Mouse (Mus musculus) CD8-positive naive resting alpha-beta T cell, adult 2 months (primary cell): ENCODE results near the gene Cacng5.
A peak's percentile ranks its signal among the peaks of the same experiment; 100 is the strongest.

ENCODE experiments used
- DNase-seq, 2 experiments: peaks; one replicate each; pipeline ENCODE4 v3.0.0; 2022; ENCODE audit warnings: low read depth in 2 of 2, low spot score in 2 of 2

Cacng5 gene

DNA sequence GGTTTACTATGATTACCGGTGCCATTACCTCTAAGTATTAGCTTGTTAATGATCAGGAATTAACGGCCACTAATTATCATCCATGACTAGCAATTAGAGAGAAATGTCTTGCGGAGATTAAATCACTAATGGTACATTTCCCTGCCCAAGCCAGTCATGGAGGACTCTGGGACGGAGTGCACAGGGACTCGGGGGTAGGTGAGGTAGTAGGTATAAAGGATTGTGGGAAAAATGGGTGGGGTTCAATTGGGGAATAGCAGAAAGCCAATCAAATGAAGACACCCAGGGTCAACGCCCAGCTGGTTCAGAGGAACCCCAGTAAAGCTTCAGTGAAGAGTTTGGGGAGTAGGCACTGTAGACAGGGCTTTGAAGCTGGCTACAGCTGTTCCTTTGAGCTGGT, 27.5 kb downstream of the Cacng5 start:
- DNase-seq: no peak

DNA sequence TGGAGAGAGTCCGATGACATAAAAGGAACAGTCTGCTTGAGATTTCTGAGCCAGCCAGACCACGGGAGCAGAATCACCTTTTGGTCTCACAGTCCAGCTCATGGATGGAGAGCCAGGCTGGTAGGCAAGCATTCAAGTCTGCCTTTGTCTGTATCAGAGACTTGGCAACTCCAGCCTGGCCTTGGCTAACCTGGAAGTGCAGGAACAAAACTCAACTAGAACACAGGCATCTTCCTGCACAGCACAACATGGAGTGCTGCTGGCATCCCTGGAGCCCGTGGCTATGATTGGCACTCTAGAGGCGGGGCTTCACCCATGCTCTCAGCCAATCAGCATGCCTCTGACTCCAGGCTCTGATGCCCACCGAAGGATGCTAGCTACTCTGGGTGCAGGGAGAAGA, 38.0 kb downstream of the Cacng5 start:
- DNase-seq: no peak

DNA sequence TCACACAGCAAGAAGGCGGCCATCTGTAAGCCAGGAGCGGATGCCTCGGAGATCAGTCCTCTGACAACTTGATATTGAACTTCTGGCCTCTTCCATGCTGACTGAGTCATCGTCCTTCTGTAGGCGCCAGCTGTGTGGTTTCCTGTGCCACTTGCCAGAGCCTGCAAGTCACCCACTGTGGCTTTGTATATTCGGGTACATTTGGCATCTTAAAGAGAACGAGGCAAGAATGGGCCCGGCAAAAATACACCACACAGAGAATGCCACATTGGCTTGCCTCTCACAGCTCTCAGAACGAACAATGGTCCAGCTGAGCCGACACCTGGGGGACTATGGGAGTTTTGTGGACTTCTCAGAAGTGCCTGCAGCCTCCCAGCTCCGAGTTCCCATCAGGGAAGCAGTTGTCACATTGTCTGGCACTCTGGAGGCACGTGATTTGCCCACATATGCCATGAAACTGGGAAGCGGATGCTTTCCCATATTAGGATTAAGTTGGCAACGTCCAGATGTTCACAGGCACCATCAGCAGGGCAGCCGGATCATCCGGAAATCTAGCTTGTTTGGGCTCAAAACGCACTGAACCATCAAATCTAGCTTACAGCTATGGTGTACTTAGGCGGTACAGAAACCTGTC, 38.9 kb downstream of the Cacng5 start:
- DNase-seq: no peak

DNA sequence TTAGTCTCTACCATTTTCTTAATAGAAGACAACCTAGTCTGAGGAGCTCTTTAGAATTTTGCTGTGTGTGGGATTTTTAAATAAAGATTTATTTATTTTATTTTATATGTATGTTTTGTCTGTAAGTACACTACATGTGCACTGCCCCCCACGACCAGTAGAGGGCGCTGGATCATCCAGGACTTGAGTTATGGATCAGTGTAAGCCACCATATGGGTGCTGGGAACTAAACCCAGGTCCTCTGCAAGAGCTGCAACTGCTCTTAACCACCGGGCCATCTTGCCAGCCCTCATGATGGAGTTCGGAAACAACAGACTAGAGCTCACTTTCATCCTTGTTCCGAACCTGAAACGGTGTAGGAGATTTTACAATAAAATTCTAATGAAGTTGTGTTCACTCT, 42.1 kb downstream of the Cacng5 start:
- DNase-seq: no peak

DNA sequence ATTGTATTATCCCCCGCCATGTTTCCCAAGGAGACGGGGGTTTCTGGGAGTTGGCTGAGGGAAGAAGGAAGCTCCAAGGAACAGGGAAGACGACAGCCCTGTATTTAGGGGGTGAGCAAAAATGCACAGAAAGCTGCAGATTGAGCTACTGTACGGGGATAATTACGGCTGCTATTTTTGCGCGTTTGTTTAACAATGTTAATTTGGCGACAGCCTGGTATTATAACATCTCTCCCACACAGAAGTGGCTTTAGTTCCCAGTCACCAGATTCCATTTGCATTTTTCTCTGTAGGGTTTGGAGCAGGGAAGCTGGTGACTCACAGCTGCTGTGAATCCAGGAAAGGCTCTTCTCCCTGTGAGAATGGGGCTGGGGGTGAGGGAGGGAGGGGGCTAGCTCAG, 47.3 kb downstream of the Cacng5 start:
- no peak for DNase-seq

DNA sequence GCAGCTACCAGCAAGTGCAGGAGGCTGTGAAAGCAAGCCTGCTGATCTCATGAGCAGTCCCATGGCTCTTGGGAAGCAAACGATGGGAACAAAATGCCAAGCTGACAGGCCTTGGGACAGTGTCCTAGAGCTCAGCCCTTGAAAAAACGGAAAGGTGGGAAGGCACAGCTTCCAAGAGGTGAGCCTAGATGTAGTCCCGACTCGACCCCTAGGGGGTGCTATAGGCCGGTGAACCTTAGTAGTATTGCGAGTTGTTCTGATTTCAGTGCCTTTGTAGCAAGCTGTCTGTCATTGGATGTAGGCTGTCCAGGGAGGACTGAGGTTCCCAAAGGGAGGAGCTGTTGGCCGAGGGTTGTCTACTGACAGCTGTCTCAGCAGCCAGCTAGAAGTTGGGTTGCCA, 49.7 kb downstream of the Cacng5 start:
- DNase-seq: peak; percentile 20 to 57

DNA sequence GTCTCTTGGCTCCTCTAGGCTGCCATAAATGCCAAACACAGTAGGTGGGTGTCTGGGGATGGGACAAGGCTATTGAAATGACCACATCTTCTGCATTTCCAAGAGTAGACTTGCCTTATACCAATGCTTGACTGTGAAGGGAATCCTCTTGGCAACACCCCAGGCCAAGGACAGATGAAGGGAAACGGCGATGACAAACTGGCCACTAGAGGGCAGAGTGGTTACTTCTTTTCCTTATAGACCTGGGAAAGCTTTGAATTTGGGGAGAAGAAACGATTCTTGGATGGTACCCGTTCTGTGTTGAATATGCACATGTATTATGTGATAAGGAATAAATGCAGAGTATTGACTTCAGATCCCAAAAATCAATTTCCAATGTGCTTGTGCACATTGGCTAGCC, 50.8 kb downstream of the Cacng5 start:
- peak in 1 of 2 experiments; percentile 34 for DNase-seq

DNA sequence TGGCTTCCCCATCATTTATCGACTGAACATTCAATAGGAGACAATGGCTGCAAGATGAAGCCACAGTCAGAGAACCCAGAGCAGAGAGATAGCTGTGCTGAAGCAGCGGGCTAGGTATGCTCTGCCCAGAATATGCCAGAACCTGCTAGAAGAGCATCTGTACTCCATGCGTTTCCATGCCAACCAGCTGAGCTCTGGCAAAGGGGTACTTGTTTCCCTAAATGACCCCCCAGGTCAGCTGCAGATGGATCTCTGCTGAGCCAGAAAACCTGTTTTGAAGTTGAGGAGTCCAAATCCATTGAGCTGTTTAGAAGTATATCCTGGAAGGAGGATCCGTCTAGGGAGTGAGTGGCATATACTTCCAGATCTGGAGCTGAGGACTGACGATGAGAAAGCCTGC, 53.1 kb downstream of the Cacng5 start:
- DNase-seq: no peak

DNA sequence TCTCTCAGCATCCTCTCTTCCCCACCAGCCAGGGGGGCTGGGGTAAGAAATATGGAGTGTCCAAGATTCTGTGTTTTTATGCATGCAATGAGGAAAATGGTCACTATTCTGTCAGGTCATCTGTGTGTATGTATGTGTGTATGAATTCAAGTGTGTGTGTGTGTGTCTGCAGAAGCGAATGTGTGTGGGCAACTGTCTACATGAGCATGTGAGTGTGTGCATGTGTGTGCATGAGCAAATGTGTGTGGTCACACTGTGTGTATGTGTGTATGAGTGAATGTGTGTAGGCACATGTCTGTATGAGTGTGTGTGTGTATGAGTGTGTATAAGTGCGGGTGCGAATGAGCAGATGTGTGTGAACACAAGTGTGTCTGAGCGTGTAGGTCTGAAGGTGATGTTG, 55.0 kb downstream of the Cacng5 start:
- DNase-seq: no peak

DNA sequence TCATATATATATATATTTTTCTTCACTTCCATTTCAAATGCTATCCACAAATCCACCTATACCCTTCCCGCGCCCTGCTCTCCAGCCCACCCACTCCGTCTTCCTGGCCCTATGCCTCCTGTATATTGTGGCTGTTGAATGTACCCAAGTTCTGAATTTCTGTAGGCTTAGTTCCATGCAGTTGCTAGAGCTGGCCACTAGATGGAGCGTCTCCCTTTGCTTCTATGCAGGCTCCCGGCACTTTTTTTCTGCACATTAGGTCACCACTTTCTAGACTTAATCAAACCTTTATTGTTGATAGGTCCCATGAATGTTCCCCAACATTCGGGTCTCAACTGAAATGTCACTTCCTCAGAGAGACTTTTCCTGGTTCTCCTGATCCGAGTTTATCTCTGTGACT, 55.6 kb downstream of the Cacng5 start:
- peak in 1 of 2 experiments; percentile 22 for DNase-seq

DNA sequence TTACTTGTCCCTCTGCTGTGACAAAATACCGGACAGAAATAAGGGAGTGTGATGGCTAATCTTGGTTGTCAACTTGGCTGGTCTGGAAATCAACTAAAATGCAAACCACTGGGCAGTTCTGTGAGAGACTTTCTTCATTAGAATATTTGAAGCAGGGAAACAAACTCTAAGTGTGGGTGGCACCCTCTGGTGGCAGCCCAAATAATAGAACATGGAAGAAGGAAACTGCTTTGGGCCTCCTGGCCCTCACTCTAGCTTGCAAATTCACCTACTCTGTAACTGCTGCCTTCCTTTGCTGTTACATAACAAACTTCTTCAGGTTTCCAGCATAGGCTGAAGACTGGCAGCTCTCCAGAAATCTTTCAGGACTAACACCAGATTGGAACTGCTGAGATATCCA, 61.8 kb downstream of the Cacng5 start:
- DNase-seq: peak in 1 of 2 experiments; percentile 2

DNA sequence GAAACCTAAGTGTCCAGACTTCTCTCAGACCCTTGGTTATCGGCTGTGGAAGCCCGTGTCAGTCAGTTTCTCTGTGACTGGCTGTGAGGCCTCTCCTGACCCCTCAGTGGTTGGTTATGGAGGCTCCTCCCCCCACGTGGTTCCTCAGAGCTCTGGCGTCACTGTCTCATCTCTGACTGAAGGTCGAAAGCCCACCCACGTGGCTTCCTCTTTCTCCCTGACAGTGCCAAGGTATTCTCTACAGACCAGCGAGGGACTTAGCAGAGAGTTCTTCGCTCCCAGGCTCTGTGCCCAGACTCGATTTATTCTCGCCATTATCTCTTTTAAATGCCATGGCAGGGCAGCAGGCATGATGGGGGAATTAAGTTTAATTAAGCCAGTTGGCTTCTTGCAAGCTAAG, 65.2 kb downstream of the Cacng5 start:
- no peak for DNase-seq

DNA sequence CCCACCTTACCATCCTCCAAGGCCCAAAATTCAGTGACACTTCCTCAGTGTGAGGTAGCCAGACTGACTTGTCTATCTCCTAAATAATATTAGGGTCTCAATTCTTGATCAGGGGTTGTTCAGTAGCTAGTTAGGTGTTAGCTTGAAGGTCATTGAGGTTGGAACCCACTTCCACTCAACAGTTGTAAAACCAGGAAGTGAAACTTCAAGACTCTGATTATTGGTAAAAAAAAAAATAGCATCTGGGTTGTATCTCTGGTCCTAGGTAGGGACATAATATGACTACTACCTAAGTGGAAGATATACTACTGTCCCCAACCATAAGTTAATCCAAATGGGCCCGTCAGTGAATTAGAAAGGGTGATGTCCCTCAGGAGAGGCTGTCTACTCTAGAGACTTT, 70.7 kb downstream of the Cacng5 start:
- no peak for DNase-seq

DNA sequence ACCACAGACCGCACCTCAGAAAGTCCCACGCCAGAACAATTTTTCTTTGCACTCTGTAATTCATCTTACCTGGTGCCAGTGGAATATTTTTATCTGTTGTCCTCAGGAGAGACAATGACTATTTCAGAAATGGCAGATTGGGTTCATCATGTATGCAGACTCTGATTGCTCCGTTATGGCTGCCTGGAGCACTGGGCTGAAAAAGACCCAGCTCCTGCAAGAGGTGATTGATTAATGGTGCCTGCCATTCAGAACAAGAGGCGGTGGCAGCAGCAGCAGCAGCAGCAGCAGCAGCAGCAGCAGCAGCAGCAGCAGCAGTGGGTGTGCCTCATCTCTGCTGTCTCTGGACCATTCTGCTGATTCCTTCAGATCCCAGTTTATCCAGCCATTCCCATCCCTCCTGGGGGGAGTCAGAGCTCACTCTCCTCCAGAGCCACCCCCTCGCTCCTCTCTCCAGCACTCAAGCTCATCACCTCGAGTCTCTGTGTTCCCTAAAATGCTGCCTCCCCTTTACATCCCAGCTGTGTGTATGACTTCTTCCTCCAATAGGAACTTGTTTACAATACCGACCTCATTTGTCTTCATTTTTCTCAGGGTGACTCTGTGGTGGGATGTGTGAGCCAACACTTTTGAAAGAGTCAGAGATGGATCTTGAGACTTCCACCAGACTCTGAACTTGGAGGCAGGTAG, 81.4 kb downstream of the Cacng5 start:
- DNase-seq: no peak
